Mouse (Mus musculus) embryonic facial prominence, embryonic 13.5 days (tissue): ENCODE results near the gene Gm30191. TPM values are rescaled to one million over a fixed set of nuclear protein-coding genes. Genes with fewer than 3 reads are reported as not detected.
"Not testable (repeated sequence)": the region's sequence is repeated elsewhere in the genome, so short reads cannot be mapped to it uniquely, and the experiment has no call there.

Experiments used
- ATAC-seq: fragments of 200-750 bp; cut with Nextera tagmentation; 2 replicates; pipeline ENCODE4 v1.8.0; 2017; ENCODE audit warnings: low read depth; ENCODE audit not compliant: insufficient number of reproducible peaks, insufficient read depth, low FRiP score, low TSS enrichment
- H3K27ac ChIP-seq: fragments of 300-500 bp; sonication (generic); 2 replicates; pipeline ENCODE4 v1.5.1; 2015; ENCODE audit warnings: moderate library complexity, mild to moderate bottlenecking, inconsistent platforms
- H3K27me3 ChIP-seq: fragments of 300-500 bp; sonication (generic); 2 replicates; pipeline ENCODE4 v1.6.1; 2015; ENCODE audit warnings: mild to moderate bottlenecking, inconsistent platforms
- H3K36me3 ChIP-seq: fragments of 300-500 bp; sonication (generic); 2 replicates; pipeline ENCODE4 v1.6.1; 2015; ENCODE audit warnings: mild to moderate bottlenecking, inconsistent platforms
- H3K4me1 ChIP-seq: fragments of 300-500 bp; sonication (generic); 2 replicates; pipeline ENCODE4 v1.6.1; 2015; ENCODE audit warnings: inconsistent platforms
- H3K4me2 ChIP-seq: fragments of 300-500 bp; sonication (generic); 2 replicates; pipeline ENCODE4 v1.6.1; 2015; ENCODE audit warnings: moderate library complexity, mild to moderate bottlenecking, inconsistent platforms
- H3K4me3 ChIP-seq: fragments of 300-500 bp; sonication (generic); 2 replicates; pipeline ENCODE4 v1.5.1; 2015; ENCODE audit warnings: mild to moderate bottlenecking, inconsistent platforms
- H3K9ac ChIP-seq: fragments of 300-500 bp; sonication (generic); 2 replicates; pipeline ENCODE4 v1.6.1; 2015; ENCODE audit warnings: mild to moderate bottlenecking, inconsistent platforms
- H3K9me3 ChIP-seq: fragments of 300-500 bp; sonication (generic); 2 replicates; pipeline ENCODE4 v1.6.1; 2016; ENCODE audit warnings: inconsistent platforms
- WGBS: fragments of 180-500 bp; shearing (Covaris S2); methylation state at CpG from one replicate; pipeline ENCODE4 v1.1.7; 2015; ENCODE audit warnings: mixed read lengths; 5-methylcytosine and 5-hydroxymethylcytosine counted together
- polyA plus RNA-seq: library from polyadenylated mRNA; unstranded; fragments of >200 nt; fragmentation: Nextera tagmentation; extraction: Ambion mirVana; gene quantifications from 2 replicates; pipeline ENCODE4 v1.2.1, GENCODE M21; 2015

The Gm30191 gene
- polyA plus RNA-seq, 1 experiment from 2014 or later, result not detected

DNA sequence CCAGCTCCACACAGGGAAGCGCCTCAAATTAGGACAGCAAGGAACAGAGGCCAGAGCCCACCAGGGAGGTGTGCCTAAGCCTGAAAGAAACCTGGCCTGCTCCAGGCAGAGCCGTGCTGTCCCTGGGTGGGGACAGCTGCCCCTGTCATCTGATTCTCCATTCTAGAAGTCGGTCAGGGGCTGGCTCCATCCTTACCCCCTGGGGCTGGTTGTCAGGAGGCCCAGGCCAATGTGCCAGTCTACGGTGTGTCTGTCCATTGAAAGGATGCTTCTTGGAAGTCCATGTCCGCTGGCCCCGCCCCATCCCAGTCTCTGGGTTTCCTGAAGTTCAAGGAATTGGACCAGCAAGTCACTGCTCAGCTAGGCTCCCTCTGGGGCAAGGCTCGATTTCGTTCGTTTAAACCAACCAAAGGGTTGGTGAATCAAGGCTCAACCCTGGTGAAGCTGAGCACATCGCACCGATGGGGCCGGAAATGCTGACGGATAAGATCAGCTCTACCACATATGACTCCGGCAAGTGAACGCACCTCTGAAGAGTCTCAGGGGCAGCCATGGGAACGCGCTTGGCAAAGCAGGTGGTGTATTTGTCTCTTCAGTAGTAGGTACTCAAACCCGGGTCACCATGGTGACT lies 46.4 kb downstream of the Gm30191 start:
- Histone ChIP-seq H3K4me3 (no peak overlapping the region), H3K4me1 (peaks cover 7% of the 10 kb centered on the region), H3K9me3 (peaks cover 4% of the 10 kb centered on the region; the same call in 1 of the 2 replicates), H3K36me3 (no peaks in the 10 kb centered on the region), H3K4me2 (no peak overlapping the region), H3K9ac (peak overlapping the region; percentile 46; the same call in 1 of the 2 replicates), H3K27ac (no peak overlapping the region), H3K27me3 (0 out of 2 replicates have a peak, but pooled peaks cover 15% of the 10 kb centered on the region)
- WGBS, result 75% methylated on average over 18 of the region's 18 CpGs
- no peak for ATAC-seq

DNA sequence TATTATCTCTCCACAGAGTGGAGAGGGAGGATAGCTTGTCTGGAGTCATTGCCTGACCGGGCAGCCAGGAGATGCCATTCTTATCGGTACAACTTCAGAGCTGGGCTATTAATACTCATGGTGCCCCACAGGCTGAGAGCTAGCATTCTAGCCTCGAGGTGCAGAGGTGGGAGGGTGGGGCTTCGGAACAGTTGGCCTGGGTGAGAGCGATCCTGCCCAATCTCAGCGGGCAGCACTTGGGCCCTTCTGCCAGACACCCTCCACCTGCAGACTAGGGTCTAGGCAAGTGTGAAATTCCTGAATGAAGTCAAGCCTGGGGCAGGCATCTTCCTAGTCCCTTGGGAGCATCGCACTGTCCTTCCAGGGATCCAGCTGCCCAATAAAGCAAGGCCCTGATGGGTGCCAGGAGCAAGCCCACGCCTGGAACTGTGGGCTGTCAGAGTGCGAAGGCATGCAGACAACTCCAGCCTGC lies 47.0 kb downstream of the Gm30191 start:
- no peak for ATAC-seq
- 69% methylated on average over 9 of the region's 9 CpGs for WGBS

DNA sequence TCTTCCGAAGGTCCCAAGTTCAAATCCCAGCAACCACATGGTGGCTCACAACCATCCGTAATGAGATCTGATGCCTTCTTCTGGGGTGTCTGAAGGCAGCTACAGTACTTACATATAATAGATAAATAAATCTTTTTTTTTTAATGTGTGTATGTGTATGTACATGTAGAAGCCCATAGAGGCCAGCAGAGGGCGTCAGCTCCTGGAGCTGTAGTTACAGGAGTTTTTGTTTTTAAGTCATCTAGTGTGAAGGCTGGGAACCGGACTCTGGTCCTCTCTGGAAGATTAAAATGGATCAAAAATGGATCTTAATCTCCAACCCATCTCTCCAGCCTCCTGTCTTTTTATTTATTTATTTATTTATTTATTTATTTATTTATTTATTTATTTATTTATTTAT lies 49.4 kb downstream of the Gm30191 start:
- H3K4me1 ChIP-seq, H3K27ac ChIP-seq, H3K9ac ChIP-seq, H3K36me3 ChIP-seq, H3K4me3 ChIP-seq, ATAC-seq, H3K4me2 ChIP-seq, H3K9me3 ChIP-seq: not testable (repeated sequence)
- WGBS, result 84% methylated on average over 4 of the region's 4 CpGs
- H3K27me3 ChIP-seq, result 0 out of 2 replicates have a peak, but pooled peaks cover 15% of the 10 kb centered on the region

More for the DNA sequence above, 47.0 kb downstream of the Gm30191 start:
- no peak overlapping the region for H3K4me3 ChIP-seq
- peaks cover 4% of the 10 kb centered on the region; the same call in 1 of the 2 replicates for H3K9me3 ChIP-seq
- no peak overlapping the region for H3K27ac ChIP-seq
- 0 out of 2 replicates have a peak, but pooled peaks cover 15% of the 10 kb centered on the region for H3K27me3 ChIP-seq
- peaks cover 2% of the 10 kb centered on the region; the same call in 1 of the 2 replicates for H3K4me1 ChIP-seq
- no peak overlapping the region for H3K4me2 ChIP-seq
- no peaks in the 10 kb centered on the region for H3K36me3 ChIP-seq
- H3K9ac ChIP-seq, result no peak overlapping the region

DNA sequence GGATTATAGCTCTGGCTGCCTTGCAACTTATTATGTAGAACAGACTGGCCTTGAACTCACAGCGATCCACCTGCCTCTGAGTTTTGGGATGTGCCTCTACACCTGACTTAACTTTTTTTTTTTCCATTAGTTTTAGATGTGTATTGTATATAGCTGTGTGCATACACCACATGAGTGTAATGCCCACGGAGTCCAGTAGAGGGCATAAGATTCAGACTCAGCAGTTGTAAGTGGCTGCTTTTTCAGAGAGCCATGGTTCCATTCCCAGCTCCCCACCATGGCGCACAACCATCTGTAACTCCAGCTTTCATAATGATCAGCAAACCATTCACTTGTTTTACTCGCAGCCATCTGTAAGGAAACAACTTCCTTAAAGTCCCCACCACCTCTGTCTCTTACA lies 49.8 kb downstream of the Gm30191 start:
- Histone ChIP-seq H3K36me3 (no peaks in the 10 kb centered on the region), H3K4me2 (no peak overlapping the region), H3K27me3 (0 out of 2 replicates have a peak, but pooled peaks cover 15% of the 10 kb centered on the region), H3K9ac (no peak overlapping the region), H3K9me3 (peaks cover 4% of the 10 kb centered on the region; the same call in 1 of the 2 replicates), H3K4me1 (no peaks in the 10 kb centered on the region), H3K4me3 (no peak overlapping the region), H3K27ac (no peak overlapping the region)
- 89% methylated on average over 4 of the region's 4 CpGs for WGBS
- no peak for ATAC-seq

DNA sequence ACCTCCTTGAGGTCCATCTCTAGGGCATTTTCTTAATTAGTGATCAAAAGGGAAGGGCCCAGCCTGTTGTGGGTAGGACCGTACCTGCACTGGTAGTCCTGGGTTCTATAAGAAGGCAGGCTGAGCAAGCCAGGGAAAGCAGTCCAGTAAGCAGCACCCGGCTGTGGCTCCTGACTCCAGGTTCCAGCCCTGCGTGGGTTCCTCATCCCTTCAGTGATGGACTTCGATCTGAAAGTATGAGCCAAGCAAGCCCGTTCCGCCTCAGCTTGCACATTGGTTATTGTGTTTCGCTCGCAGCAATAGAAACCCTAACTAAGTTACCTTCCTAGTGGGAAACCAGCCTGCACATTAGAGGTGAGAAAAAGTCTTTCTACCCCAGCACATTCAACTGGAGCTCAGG lies 50.6 kb downstream of the Gm30191 start:
- Histone ChIP-seq H3K27me3 (0 out of 2 replicates have a peak, but pooled peaks cover 15% of the 10 kb centered on the region), H3K9ac (no peak overlapping the region), H3K27ac (no peak overlapping the region), H3K4me3 (no peak overlapping the region), H3K4me1 (no peaks in the 10 kb centered on the region), H3K4me2 (no peak overlapping the region), H3K9me3 (peaks cover 4% of the 10 kb centered on the region; the same call in 1 of the 2 replicates), H3K36me3 (no peaks in the 10 kb centered on the region)
- 86% methylated on average over 8 of the region's 8 CpGs for WGBS
- ATAC-seq, result no peak

DNA sequence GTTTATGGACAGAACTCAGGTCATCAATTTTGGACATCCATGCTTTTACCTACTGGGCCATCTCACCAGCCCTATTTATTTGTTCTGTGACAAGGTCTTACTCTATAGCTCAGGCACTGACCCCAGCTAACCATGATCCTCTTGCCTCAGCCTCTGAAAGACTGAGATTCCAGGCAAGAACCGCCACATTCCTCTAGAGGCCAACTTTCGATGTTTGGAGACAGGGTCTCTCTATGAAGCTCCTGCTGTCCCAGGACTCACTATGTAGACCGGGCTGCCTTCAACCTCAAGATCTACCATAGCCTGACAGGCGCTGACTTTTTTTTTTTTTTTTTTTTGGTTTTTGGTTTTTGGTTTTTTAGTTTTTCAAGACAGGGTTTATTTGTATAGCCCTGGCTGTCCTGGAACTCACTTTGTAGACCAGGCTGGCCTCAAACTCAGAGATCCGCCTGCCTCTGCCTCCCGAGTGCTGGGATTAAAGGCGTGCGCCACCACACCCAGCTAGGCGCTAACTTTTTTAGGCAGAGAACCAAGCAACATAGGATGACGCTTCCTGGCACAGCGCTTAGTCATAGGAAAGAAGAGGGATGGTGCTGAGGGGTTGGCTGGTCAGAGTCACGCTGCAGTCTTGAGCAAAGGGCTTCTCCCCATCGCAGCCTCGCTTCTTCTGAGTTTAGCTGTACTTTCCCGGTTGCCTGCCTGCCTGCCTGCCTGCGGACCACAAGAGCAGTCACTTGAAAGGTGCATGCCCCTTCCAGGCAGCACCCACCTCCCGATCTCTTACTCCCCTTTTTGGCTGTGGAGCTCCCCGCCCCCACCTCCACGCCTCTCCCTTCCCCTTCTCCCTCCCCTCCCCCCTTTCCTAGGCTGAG lies 52.1 kb downstream of the Gm30191 start:
- Histone ChIP-seq H3K27ac (no peak overlapping the region), H3K36me3 (no peaks in the 10 kb centered on the region), H3K4me1 (no peaks in the 10 kb centered on the region), H3K9me3 (peaks cover 4% of the 10 kb centered on the region; the same call in 1 of the 2 replicates), H3K27me3 (0 out of 2 replicates have a peak, but pooled peaks cover 4% of the 10 kb centered on the region), H3K4me3 (no peak overlapping the region), H3K4me2 (no peak overlapping the region), H3K9ac (no peak overlapping the region)
- ATAC-seq, result no peak
- WGBS, result 77% methylated on average over 19 of the region's 19 CpGs

DNA sequence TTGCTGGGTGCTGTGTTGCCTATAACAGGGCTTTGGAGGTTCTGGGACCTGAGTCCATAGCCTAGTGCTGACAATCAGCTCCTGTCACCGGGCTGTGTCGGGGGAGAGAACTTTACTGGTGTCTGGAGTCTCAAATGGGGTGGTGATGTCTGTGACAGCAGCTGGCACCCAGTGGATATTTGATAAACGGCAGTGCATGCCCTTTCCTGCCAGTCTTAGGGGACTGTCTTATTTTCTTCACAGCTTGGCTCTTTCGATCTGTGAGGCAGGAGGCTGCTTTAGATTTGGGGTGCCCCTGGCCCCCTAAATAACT lies 52.7 kb downstream of the Gm30191 start:
- H3K27ac ChIP-seq, result no peak overlapping the region
- WGBS, result 56% methylated on average over 4 of the region's 4 CpGs
- no peak overlapping the region for H3K4me3 ChIP-seq
- no peaks in the 10 kb centered on the region for H3K27me3 ChIP-seq
- no peaks in the 10 kb centered on the region for H3K4me1 ChIP-seq
- peaks cover 4% of the 10 kb centered on the region; the same call in 1 of the 2 replicates for H3K9me3 ChIP-seq
- ATAC-seq, result no peak
- H3K36me3 ChIP-seq, result no peaks in the 10 kb centered on the region
- H3K9ac ChIP-seq, result no peak overlapping the region
- no peak overlapping the region for H3K4me2 ChIP-seq

Other genes starting within 250 kb of the Gm30191 start
- gene Dhdds, start 246.0 kb upstream of the Gm30191 start, polyA plus RNA-seq, result 45.1 and 49.9 TPM in 2 replicates
- gene Lin28a, start 228.1 kb upstream of the Gm30191 start, polyA plus RNA-seq, result not detected in 2 replicates
- gene Zfp683, start 193.1 kb upstream of the Gm30191 start, polyA plus RNA-seq, result not detected in 2 replicates
- gene Crybg2, start 186.1 kb upstream of the Gm30191 start, polyA plus RNA-seq, result 4.7 and 7.8 TPM in 2 replicates
- gene Cd52, start 151.9 kb upstream of the Gm30191 start, polyA plus RNA-seq, result 9.1 and 11.2 TPM in 2 replicates
- 11.6 and 11.9 TPM in 2 replicates for gene Ubxn11, start 144.4 kb upstream of the Gm30191 start, polyA plus RNA-seq
- gene Sh3bgrl3, start 118.1 kb upstream of the Gm30191 start, polyA plus RNA-seq, result 412 and 420 TPM in 2 replicates
- gene Cep85, start 59.8 kb upstream of the Gm30191 start, polyA plus RNA-seq, result 36.2 and 37.4 TPM in 2 replicates
- gene Gm7534, start 43.9 kb upstream of the Gm30191 start, polyA plus RNA-seq, result not detected in 2 replicates
- 0.18 TPM in 1 of 2 replicates, not detected in the other for gene Catsper4, start 19.6 kb upstream of the Gm30191 start, polyA plus RNA-seq
- 2.9 and 3.9 TPM in 2 replicates for gene Cnksr1, start 8.5 kb upstream of the Gm30191 start, polyA plus RNA-seq
- 0.72 TPM in 1 of 2 replicates, not detected in the other for gene E130218I03Rik, start 3.3 kb upstream of the Gm30191 start, polyA plus RNA-seq
- 18.8 and 19.7 TPM in 2 replicates for gene Zfp593, start 1.3 kb upstream of the Gm30191 start, polyA plus RNA-seq
- gene Grrp1, start 7.2 kb downstream of the Gm30191 start, polyA plus RNA-seq, result 3.9 and 6.4 TPM in 2 replicates
- gene Pdik1l, start 41.0 kb downstream of the Gm30191 start, polyA plus RNA-seq, result 23.4 and 23.8 TPM in 2 replicates
- 1.2 and 1.7 TPM in 2 replicates for gene Trim63, start 68.2 kb downstream of the Gm30191 start, polyA plus RNA-seq
- 0.34 and 0.38 TPM in 2 replicates for gene Slc30a2, start 96.2 kb downstream of the Gm30191 start, polyA plus RNA-seq
- 4.5 and 5.4 TPM in 2 replicates for gene Extl1, start 136.9 kb downstream of the Gm30191 start, polyA plus RNA-seq
- 12.0 and 13.0 TPM in 2 replicates for gene Pafah2, start 149.4 kb downstream of the Gm30191 start, polyA plus RNA-seq
- gene Stmn1, start 221.4 kb downstream of the Gm30191 start, polyA plus RNA-seq, result 2,120 and 2,313 TPM in 2 replicates
- gene Paqr7, start 249.8 kb downstream of the Gm30191 start, polyA plus RNA-seq, result 3.8 and 4.0 TPM in 2 replicates